Mouse (Mus musculus) heart, embryonic 11.5 days (tissue): ENCODE data around the gene Tusc2. TPM values are rescaled to one million over a fixed set of nuclear protein-coding genes. Genes with fewer than 3 reads are reported as not detected.
A peak's percentile ranks its signal among the peaks of the same experiment; 100 is the strongest.

Source experiments
- ATAC-seq: fragments of 200-750 bp; cut with Nextera tagmentation; replicated peaks from 2 replicates; pipeline ENCODE4 v1.8.0; 2017; ENCODE audit warnings: moderate library complexity; ENCODE audit not compliant: insufficient number of reproducible peaks, low FRiP score, low TSS enrichment
- H3K27ac ChIP-seq: fragments of 300-500 bp; sonication (generic); 2 replicates; pipeline ENCODE4 v1.5.1; 2014; ENCODE audit warnings: mild to moderate bottlenecking, low read depth, low read length
- H3K27me3 ChIP-seq: fragments of 300-500 bp; sonication (generic); 2 replicates; pipeline ENCODE4 v1.6.1; 2014; ENCODE audit warnings: mild to moderate bottlenecking, low read length, mixed read lengths; ENCODE audit not compliant: control insufficient read depth, insufficient read depth
- H3K36me3 ChIP-seq: fragments of 300-500 bp; sonication (generic); 2 replicates; pipeline ENCODE4 v1.6.1; 2014; ENCODE audit warnings: mild to moderate bottlenecking, low read length, moderate library complexity, mixed read lengths; ENCODE audit not compliant: control insufficient read depth, insufficient read depth
- H3K4me1 ChIP-seq: fragments of 300-500 bp; sonication (generic); 2 replicates; pipeline ENCODE4 v1.6.1; 2014; ENCODE audit warnings: low read length; ENCODE audit not compliant: control insufficient read depth, insufficient read depth
- H3K4me2 ChIP-seq: fragments of 300-500 bp; sonication (generic); 2 replicates; pipeline ENCODE4 v1.6.1; 2014; ENCODE audit warnings: mild to moderate bottlenecking, moderate library complexity
- H3K4me3 ChIP-seq: fragments of 300-500 bp; sonication (generic); 2 replicates; pipeline ENCODE4 v1.5.1; 2014; ENCODE audit warnings: low read depth, low read length
- H3K9ac ChIP-seq: fragments of 300-500 bp; sonication (generic); 2 replicates; pipeline ENCODE4 v1.6.1; 2014; ENCODE audit warnings: mild to moderate bottlenecking, low read depth, low read length, moderate library complexity
- H3K9me3 ChIP-seq: fragments of 300-500 bp; sonication (generic); replicated peaks from 2 replicates; pipeline ENCODE4 v1.6.1; 2016; ENCODE audit warnings: low read length; ENCODE audit not compliant: control insufficient read depth
- WGBS: fragments of 180-500 bp; shearing (Covaris S2); extraction: QIAGEN DNeasy Blood & Tissue Kit; methylation state at CpG from one replicate; pipeline ENCODE4 v1.1.7; 2014; ENCODE audit not compliant: insufficient replicate concordance; 5-methylcytosine and 5-hydroxymethylcytosine counted together
- polyA plus RNA-seq: library from polyadenylated mRNA; unstranded; fragments of >200 nt; fragmentation: Nextera tagmentation; extraction: Ambion mirVana; gene quantifications from 2 replicates; pipeline ENCODE4 v1.2.1, GENCODE M21; 2014

Gene Tusc2
- polyA plus RNA-seq, 1 experiment from 2014 or later = 63.3 TPM

- no peaks in the 10 kb centered on the region for H3K27me3 ChIP-seq
- peaks cover 23% of the 10 kb centered on the region for H3K4me1 ChIP-seq
- no peaks in the 10 kb centered on the region for H3K9me3 ChIP-seq
- peak within 1 kb of the TSS; percentile 27 for H3K4me3 ChIP-seq
- H3K9ac ChIP-seq = peak within 1 kb of the TSS; percentile 60
- ATAC-seq = peak; percentile 74
- no peak within 1 kb of the TSS for H3K27ac ChIP-seq
- peak within 1 kb of the TSS; percentile 64 for H3K4me2 ChIP-seq
- peaks cover 12% of the 10 kb centered on the region for H3K36me3 ChIP-seq
- WGBS = 25% methylated on average over 16 of the region's 16 CpGs
Observed at GRCm38 (mm10) chr9:107576357-107577107, 13.5 kb downstream of the Tusc2 start, which contains the start of gene Hyal1. Hyal1 (plus strand) TSS chr9:107576927.

GRCm38 (mm10) chr9:107577871-107578270 lies 14.8 kb downstream of the Tusc2 start:
- Histone ChIP-seq H3K9ac (no peak overlapping the region), H3K4me1 (peaks cover 19% of the 10 kb centered on the region), H3K4me3 (no peak overlapping the region), H3K27me3 (no peaks in the 10 kb centered on the region), H3K36me3 (peaks cover 5% of the 10 kb centered on the region; the same call in 1 of the 2 replicates), H3K27ac (no peak overlapping the region), H3K4me2 (no peak overlapping the region), H3K9me3 (no peaks in the 10 kb centered on the region)
- 87% methylated on average over 10 of the region's 10 CpGs for WGBS
- no peak for ATAC-seq

GRCm38 (mm10) chr9:107578587-107578986 lies 15.5 kb downstream of the Tusc2 start, which contains the start of gene Naa80:
Naa80 (plus strand) TSS chr9:107578887.
- no peak within 1 kb of the TSS for H3K4me2 ChIP-seq
- no peak for ATAC-seq
- H3K4me1 ChIP-seq = peaks cover 19% of the 10 kb centered on the region
- no peaks in the 10 kb centered on the region for H3K27me3 ChIP-seq
- H3K27ac ChIP-seq = no peak within 1 kb of the TSS; the same call in 1 of the 2 replicates
- H3K9ac ChIP-seq = no peak within 1 kb of the TSS
- H3K9me3 ChIP-seq = no peaks in the 10 kb centered on the region
- peaks cover under 1% of the 10 kb centered on the region; the same call in 1 of the 2 replicates for H3K36me3 ChIP-seq
- no peak within 1 kb of the TSS for H3K4me3 ChIP-seq
- WGBS = 74% methylated on average over 3 of the region's 3 CpGs

GRCm38 (mm10) chr9:107579023-107579900 lies 16.2 kb downstream of the Tusc2 start:
- Histone ChIP-seq H3K9ac (no peak overlapping the region), H3K27ac (no peak overlapping the region; the same call in 1 of the 2 replicates), H3K4me3 (no peak overlapping the region), H3K27me3 (no peaks in the 10 kb centered on the region), H3K36me3 (no peaks in the 10 kb centered on the region; the same call in 1 of the 2 replicates), H3K4me1 (peaks cover 19% of the 10 kb centered on the region), H3K9me3 (no peaks in the 10 kb centered on the region), H3K4me2 (no peak overlapping the region)
- no peak for ATAC-seq
- WGBS = 91% methylated on average over 14 of the region's 14 CpGs

DNA sequence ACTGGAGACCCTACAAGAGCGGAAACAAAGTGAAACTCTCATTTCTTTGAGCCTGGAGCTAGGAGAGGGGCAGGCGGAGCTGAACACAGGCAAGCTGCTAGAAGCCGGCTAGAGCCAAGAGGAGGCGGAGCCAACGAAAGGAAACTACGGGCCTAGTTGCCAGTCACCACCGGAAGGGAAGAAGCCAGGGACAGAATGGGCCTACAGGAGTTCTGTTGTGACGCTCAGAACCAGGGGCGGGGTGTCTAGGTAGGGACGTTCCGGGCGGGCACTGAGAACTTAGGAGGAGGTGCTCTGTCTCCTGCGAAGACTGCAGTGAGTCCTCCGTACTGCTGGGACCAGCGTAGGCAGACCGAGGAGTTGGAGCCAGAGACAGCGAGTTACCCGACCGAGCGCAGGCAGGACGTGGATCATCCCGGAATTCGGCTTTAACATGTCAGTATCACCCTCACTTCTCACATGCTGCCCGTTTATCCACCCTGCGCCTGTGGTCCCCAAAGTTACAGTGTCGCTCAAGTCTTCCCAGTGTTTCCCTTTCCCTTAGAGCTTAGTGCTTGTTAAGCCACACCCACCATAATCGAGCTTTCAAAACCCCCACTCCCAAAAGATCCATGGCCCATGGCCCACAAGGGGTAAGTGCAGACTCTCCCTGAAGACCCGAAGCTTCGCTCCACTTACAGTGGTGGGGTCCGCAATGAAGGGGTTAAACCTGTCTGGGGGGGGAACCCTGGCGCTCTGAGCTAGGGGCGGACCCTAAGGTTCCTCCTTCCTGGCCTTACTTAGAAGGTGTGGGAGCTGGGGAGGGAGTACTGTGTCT lies 17.7 kb downstream of the Tusc2 start, which contains the start of gene Hyal3:
Gene Hyal3, plus strand, starts transcription at position 318 of the 817 bp plus-strand sequence.
- H3K4me3 ChIP-seq = peak within 1 kb of the TSS; percentile 67
- H3K9me3 ChIP-seq = no peaks in the 10 kb centered on the region
- peak; percentile 58 for ATAC-seq
- peaks cover 19% of the 10 kb centered on the region for H3K4me1 ChIP-seq
- peak within 1 kb of the TSS; percentile 96 for H3K4me2 ChIP-seq
- no peaks in the 10 kb centered on the region for H3K27me3 ChIP-seq
- no peaks in the 10 kb centered on the region; the same call in 1 of the 2 replicates for H3K36me3 ChIP-seq
- under 1% methylated on average over 32 of the region's 32 CpGs for WGBS
- H3K27ac ChIP-seq = peak within 1 kb of the TSS; percentile 87
- peak within 1 kb of the TSS; percentile 89 for H3K9ac ChIP-seq

GRCm38 (mm10) chr9:107581584-107581983 lies 18.5 kb downstream of the Tusc2 start:
- Histone ChIP-seq H3K27ac (peak overlapping the region; percentile 87), H3K4me1 (peaks cover 16% of the 10 kb centered on the region)

DNA sequence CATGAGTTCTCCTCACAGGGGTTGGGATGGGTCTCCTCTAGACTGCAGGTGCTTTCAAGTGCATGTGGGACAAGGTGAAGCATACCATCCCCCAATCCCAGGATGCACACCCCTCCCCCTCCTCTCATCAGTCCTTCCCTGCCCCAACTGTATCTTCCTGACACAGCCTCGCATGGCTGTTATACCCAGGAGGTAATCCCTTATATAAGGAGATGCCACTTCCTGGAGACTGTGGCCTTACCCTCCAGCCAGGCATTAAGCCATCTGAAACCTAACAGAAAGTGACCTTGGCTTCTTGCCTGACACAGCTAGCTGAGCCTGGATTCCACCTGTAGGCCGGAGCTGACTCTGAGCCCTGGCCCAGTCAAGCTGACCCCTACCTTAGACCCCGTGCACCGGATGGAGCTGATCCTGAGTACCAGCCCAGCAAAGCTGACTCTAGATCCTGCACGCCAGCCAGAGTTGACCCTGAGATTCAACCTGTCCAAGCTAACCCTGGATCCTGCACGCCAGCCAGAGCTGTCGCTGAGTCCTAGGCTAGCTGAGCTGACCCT lies 19.5 kb downstream of the Tusc2 start:
- no peaks in the 10 kb centered on the region for H3K27me3 ChIP-seq
- H3K4me3 ChIP-seq = no peak overlapping the region
- WGBS = 86% methylated on average over 7 of the region's 7 CpGs
- H3K9me3 ChIP-seq = no peaks in the 10 kb centered on the region
- H3K4me2 ChIP-seq = no peak overlapping the region
- H3K4me1 ChIP-seq = peaks cover 9% of the 10 kb centered on the region
- H3K36me3 ChIP-seq = no peaks in the 10 kb centered on the region; the same call in 1 of the 2 replicates
- no peak for ATAC-seq
- no peak overlapping the region for H3K9ac ChIP-seq
- H3K27ac ChIP-seq = no peak overlapping the region

More at GRCm38 (mm10) chr9:107581584-107581983, 18.5 kb downstream of the Tusc2 start:
- H3K4me2 ChIP-seq = peak overlapping the region; percentile 96
- H3K36me3 ChIP-seq = no peaks in the 10 kb centered on the region; the same call in 1 of the 2 replicates
- H3K9ac ChIP-seq = peak overlapping the region; percentile 89
- H3K27me3 ChIP-seq = no peaks in the 10 kb centered on the region
- 70% methylated on average over 4 of the region's 4 CpGs for WGBS
- H3K4me3 ChIP-seq = peak overlapping the region; percentile 67
- H3K9me3 ChIP-seq = no peaks in the 10 kb centered on the region
- ATAC-seq = no peak
